Mouse (Mus musculus) embryonic facial prominence, embryonic 12.5 days (tissue): ENCODE measurements around the gene Btrc. TPM values are rescaled to one million over a fixed set of nuclear protein-coding genes. Genes with fewer than 3 reads are reported as not detected.

Experiments used
- ATAC-seq: fragments of 200-750 bp; cut with Nextera tagmentation; 2 replicates; pipeline ENCODE4 v1.8.0; 2017; ENCODE audit not compliant: insufficient number of reproducible peaks, insufficient read depth, low FRiP score, low TSS enrichment
- H3K27ac ChIP-seq: fragments of 300-500 bp; sonication (generic); 2 replicates; pipeline ENCODE4 v1.5.1; 2016; ENCODE audit warnings: mild to moderate bottlenecking
- H3K27me3 ChIP-seq: fragments of 300-500 bp; sonication (generic); 2 replicates; pipeline ENCODE4 v1.6.1; 2016; ENCODE audit warnings: mild to moderate bottlenecking, moderate library complexity
- H3K36me3 ChIP-seq: fragments of 300-500 bp; sonication (generic); 2 replicates; pipeline ENCODE4 v1.6.1; 2016; ENCODE audit warnings: mild to moderate bottlenecking
- H3K4me1 ChIP-seq: fragments of 300-500 bp; sonication (generic); 2 replicates; pipeline ENCODE4 v1.6.1; 2016
- H3K4me2 ChIP-seq: fragments of 300-500 bp; sonication (generic); replicated peaks from 2 replicates; pipeline ENCODE4 v1.6.1; 2016; ENCODE audit warnings: mild to moderate bottlenecking, moderate library complexity
- H3K4me3 ChIP-seq: fragments of 300-500 bp; sonication (generic); 2 replicates; pipeline ENCODE4 v1.5.1; 2016; ENCODE audit warnings: mild to moderate bottlenecking
- H3K9ac ChIP-seq: fragments of 300-500 bp; sonication (generic); 2 replicates; pipeline ENCODE4 v1.6.1; 2016; ENCODE audit warnings: mild to moderate bottlenecking, moderate library complexity
- H3K9me3 ChIP-seq: fragments of 300-500 bp; sonication (generic); 2 replicates; pipeline ENCODE4 v1.6.1; 2016; ENCODE audit warnings: mild to moderate bottlenecking, moderate library complexity
- WGBS: fragments of 180-500 bp; shearing (Covaris S2); methylation state at CpG from one replicate; pipeline ENCODE4 v1.1.7; 2016; 5-methylcytosine and 5-hydroxymethylcytosine counted together
- polyA plus RNA-seq: library from polyadenylated mRNA; unstranded; fragments of >200 nt; fragmentation: Nextera tagmentation; extraction: Ambion mirVana; gene quantifications from 2 replicates; pipeline ENCODE4 v1.2.1, GENCODE M21; 2016

Gene Btrc
- polyA plus RNA-seq, 1 experiment from 2014 or later = 59.4 TPM

DNA sequence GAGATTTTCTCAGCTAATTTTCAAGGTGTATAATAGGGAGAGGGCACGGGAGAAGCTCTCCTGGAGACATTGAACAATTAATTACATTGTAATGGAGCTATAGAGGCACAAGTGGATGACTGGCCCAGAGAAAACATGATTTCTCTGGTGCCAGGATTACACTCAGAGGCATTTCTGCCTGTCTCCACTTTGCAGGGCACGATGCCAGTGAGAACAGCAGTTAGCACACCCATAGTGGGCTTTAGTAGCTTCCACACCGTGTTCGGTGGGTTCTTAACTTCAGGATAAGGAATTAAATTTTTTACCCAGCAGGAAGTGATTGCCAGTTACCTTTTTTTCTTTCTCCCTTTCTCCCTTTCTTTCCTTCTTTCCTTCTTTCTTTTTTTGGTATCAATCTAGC lies 147.9 kb downstream of the Btrc start:
- 79% methylated on average over 4 of the region's 4 CpGs for WGBS
- H3K9me3 ChIP-seq = no peaks in the 10 kb centered on the region
- peaks cover 40% of the 10 kb centered on the region for H3K36me3 ChIP-seq
- no peak overlapping the region for H3K4me2 ChIP-seq
- H3K27ac ChIP-seq = no peak overlapping the region
- no peak overlapping the region for H3K4me3 ChIP-seq
- H3K27me3 ChIP-seq = no peaks in the 10 kb centered on the region
- no peaks in the 10 kb centered on the region for H3K4me1 ChIP-seq
- H3K9ac ChIP-seq = no peak overlapping the region
- no peak for ATAC-seq

DNA sequence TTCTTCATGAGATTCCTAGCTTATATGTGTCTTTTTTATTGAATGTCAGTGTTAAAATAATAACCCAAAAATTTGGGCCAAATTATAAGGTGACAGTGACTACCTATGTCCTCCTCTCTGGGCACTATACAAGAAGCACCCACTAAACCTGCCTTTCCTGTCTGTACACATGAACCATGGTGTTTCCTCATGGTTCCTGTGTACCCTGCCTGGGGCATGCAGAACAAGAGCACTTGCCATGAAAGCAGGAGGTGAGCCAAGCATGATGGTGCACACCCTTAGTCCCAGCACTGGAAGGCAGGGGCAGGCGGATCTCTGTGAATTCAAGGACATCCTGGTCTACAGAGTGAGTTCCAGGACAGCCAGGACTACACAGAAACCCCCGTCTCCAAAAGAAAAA lies 151.8 kb downstream of the Btrc start:
- WGBS = 94% methylated on average over 2 of the region's 2 CpGs

DNA sequence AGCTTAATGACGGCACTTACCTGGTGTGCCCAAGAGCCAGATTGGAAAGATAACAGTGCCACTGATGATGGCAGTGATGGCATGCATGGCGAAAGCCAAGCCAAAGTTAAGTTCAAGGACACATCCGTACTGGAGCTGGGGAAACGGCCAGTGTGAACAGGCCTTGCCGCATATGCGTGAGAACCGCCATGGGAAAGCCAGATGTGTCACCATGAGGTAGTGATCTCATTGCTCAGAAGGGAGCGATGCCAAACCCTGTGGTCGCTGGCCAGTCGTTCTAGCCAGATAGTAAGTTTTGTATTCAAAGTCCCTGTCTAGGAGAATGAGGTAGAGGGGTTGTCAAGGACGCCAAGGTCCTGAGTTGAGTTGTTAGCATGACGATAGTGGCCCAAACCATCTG lies 152.7 kb downstream of the Btrc start:
- Histone ChIP-seq H3K9ac (no peak overlapping the region), H3K4me3 (no peak overlapping the region), H3K4me2 (no peak overlapping the region), H3K9me3 (no peaks in the 10 kb centered on the region), H3K36me3 (peaks cover 70% of the 10 kb centered on the region), H3K4me1 (no peaks in the 10 kb centered on the region), H3K27me3 (no peaks in the 10 kb centered on the region), H3K27ac (no peak overlapping the region)
- no peak for ATAC-seq
- 92% methylated on average over 12 of the region's 12 CpGs for WGBS

More for the DNA sequence above, 151.8 kb downstream of the Btrc start:
- Histone ChIP-seq H3K27me3 (no peaks in the 10 kb centered on the region), H3K27ac (no peak overlapping the region), H3K4me2 (no peak overlapping the region), H3K4me1 (no peaks in the 10 kb centered on the region), H3K9me3 (no peaks in the 10 kb centered on the region), H3K4me3 (no peak overlapping the region), H3K9ac (no peak overlapping the region), H3K36me3 (peaks cover 61% of the 10 kb centered on the region)
- no peak for ATAC-seq

DNA sequence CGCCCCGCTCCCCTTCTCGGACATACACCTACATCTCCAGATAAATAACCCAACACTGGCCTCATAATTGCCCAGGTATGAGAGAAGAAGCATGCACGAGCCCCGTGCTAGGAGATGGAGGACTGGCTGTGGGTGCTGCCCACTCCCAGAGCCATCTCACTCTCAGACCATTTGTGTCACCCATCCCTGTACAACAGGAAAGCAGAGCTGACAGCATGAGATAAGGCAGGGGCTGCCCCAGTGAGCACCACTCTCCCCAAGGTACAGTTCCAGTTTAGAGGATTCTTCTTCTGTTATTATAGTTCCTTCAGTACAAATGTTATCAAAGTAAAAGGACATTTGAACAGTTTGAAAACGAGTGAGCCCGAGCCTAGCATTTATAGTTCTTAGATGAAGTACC lies 163.8 kb downstream of the Btrc start:
- Histone ChIP-seq H3K4me1 (no peaks in the 10 kb centered on the region), H3K36me3 (peaks cover 55% of the 10 kb centered on the region), H3K4me3 (no peak overlapping the region), H3K9ac (no peak overlapping the region), H3K27me3 (no peaks in the 10 kb centered on the region), H3K4me2 (no peak overlapping the region), H3K9me3 (no peaks in the 10 kb centered on the region), H3K27ac (no peak overlapping the region)
- WGBS = 84% methylated on average over 7 of the region's 7 CpGs
- ATAC-seq = no peak

DNA sequence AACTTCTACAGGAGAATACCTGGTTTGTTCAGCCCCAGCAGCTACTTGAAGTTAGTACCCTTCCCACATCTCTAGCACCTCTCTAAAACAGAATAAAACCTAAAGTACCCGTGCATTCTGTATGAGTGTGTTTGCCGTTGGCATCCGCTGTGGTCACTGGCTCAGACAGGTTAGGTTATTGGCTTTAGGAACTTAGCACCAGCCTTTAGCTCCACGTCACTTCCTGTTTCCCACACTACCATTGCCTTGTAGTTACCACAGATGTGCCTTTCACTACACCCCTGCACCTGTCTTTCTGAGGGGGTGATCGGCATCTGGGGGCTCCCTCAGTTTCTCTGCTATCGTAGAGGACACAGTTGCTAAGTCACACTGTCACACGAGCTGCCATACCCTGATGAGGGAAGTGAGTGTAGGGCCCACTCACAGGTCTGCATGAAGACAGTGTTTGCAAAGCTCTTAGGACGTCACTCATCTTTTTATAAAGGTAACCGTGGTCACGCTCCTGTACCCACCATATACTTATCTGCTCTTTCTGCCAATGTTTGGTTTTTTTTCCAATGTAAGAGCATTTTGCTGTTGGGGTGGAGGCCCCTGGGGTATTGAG lies 164.5 kb downstream of the Btrc start:
- Histone ChIP-seq H3K4me1 (no peaks in the 10 kb centered on the region), H3K4me3 (no peak overlapping the region), H3K9ac (no peak overlapping the region), H3K27ac (no peak overlapping the region), H3K36me3 (peaks cover 50% of the 10 kb centered on the region), H3K27me3 (no peaks in the 10 kb centered on the region), H3K9me3 (no peaks in the 10 kb centered on the region), H3K4me2 (no peak overlapping the region)
- 90% methylated on average over 10 of the region's 10 CpGs for WGBS
- ATAC-seq = no peak

DNA sequence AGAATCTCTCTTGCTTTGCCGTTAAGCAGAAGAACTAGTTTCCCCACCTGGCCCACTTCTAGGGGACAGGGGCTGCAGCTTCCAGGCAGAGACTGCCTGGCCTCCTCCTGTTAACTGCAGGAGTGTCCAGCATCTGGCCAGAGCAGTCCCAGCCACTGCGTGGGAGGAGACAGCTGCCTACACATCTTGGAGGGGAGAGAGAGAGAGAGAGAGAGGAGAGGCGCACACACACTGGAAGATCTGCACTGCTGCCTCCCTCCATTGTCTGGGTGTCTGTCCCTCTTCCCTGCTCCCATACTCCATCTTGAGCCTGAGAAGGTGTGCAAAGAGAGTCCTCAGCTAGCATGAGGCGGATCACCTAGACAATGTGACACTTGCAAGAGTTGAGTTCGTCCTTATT lies 165.8 kb downstream of the Btrc start:
- Histone ChIP-seq H3K9me3 (no peaks in the 10 kb centered on the region), H3K36me3 (peaks cover 44% of the 10 kb centered on the region), H3K9ac (no peak overlapping the region), H3K4me3 (no peak overlapping the region), H3K4me2 (no peak overlapping the region), H3K4me1 (no peaks in the 10 kb centered on the region), H3K27ac (no peak overlapping the region), H3K27me3 (no peaks in the 10 kb centered on the region)
- 92% methylated on average over 5 of the region's 5 CpGs for WGBS
- no peak for ATAC-seq

DNA sequence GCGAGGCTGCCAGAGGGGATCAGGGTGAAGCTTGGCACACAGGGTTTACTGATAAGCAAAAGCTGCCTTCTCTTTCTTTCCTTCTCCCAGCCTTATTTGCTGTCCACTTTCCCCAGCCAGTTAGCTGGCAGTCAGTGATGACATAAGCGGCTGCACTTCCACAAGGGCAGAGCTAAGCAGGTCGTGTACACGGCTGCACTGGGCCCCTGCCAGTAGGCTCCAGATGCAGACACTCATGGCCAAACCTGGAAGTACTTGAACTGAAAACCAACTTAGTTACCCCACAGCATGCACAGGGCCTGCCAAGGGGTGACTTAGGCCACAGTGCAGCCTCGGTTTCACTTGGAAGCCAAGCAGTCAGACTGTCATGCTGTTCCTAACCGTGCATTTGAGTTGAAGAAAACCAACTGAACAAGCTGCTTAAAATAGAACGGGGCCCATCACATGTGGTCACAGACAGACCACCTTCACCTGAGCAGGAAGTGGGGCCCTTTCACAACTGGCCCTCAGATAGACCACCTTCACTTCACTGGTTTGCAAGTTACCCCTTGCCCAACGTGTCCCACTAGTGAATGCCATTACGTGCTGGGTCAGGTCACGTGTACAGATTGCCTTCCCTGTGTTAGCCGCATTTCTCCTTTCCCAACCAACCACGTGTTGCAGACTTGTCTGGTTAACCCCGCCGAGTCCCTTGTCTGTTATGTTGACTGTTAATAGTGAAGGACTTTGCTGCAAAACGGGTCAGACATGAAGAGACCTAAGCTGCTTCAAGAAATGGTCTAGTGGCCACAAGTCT lies 166.9 kb downstream of the Btrc start:
- no peak for ATAC-seq
- Histone ChIP-seq H3K27ac (no peak overlapping the region), H3K27me3 (no peaks in the 10 kb centered on the region), H3K4me3 (no peak overlapping the region), H3K9ac (no peak overlapping the region), H3K4me2 (no peak overlapping the region), H3K9me3 (no peaks in the 10 kb centered on the region), H3K36me3 (peaks cover 36% of the 10 kb centered on the region), H3K4me1 (no peaks in the 10 kb centered on the region)
- WGBS = 82% methylated on average over 15 of the region's 15 CpGs

DNA sequence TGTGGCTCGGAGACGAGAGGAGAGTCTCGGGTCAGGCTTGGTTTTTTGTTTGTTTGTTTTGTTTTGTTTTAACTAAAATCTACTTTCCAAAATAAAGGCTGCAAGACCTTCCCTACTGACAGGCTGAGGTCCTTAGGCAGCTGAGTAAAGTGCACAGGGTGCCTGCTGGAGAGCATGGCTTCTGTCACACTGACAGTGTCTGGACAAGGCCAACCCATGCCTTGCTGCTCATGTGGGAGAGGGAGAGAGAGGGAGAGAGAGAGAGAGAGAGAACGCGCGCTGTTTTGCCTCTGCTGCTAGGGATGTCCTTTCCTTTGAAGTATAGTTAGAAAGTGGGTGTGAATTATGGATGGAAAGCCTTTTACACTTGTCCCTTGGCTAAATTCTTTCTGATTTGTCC lies 168.0 kb downstream of the Btrc start:
- H3K27ac ChIP-seq = no peak overlapping the region
- no peaks in the 10 kb centered on the region for H3K27me3 ChIP-seq
- no peaks in the 10 kb centered on the region for H3K4me1 ChIP-seq
- no peak overlapping the region for H3K9ac ChIP-seq
- H3K36me3 ChIP-seq = peaks cover 36% of the 10 kb centered on the region
- H3K4me3 ChIP-seq = no peak overlapping the region
- WGBS = 65% methylated on average over 6 of the region's 6 CpGs
- ATAC-seq = no peak
- no peak overlapping the region for H3K4me2 ChIP-seq
- no peaks in the 10 kb centered on the region for H3K9me3 ChIP-seq

DNA sequence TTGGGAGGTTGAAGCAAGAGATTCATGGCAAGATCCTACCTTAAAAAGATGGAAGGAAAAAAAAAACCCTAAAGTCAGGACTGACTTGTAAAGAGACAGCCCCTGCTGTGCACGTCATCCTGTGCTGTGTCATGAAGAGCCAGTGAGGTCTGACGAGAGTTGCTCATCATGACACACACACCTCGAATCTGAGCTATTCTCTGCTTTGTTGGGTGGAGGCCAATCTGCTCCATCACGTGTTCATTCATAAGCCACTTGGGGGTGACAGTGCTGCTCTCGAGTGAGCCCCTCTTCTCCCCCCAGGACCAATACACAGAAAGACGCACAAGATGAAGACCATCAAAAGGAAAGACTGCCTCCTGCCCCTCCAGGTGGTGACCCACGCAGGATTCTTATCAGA lies 170.1 kb downstream of the Btrc start:
- WGBS = 65% methylated on average over 7 of the region's 7 CpGs

DNA sequence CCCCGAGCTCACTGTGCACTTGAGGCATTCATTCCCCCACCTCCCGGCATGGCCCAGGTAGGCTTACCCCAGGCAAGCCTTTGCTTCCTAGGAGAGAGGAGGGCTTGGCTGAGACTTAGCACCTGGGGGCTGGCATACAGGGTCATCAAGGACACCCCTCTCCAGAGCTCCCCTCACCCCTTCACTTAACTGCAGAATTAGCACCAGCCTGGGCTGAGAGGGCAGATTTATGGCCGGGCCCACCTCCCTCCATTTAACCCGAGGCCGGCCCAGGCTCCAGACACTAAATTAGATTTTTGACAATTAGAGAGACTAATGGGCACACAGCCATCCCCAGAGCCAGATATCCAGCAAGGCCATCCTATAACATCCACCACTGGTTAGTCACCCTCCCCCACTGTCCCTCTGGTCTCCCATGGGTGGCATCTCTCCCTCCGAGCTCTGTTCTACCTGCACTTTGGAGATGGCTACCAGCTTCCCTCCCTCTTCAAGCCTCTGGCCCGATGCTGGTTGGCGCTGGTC lies 171.7 kb downstream of the Btrc start:
- Histone ChIP-seq H3K4me3 (no peak overlapping the region), H3K27me3 (peaks cover 6% of the 10 kb centered on the region), H3K9me3 (no peaks in the 10 kb centered on the region), H3K4me2 (no peak overlapping the region), H3K27ac (no peak overlapping the region), H3K36me3 (0 out of 2 replicates have a peak, but pooled peaks cover under 1% of the 10 kb centered on the region), H3K9ac (no peak overlapping the region), H3K4me1 (no peaks in the 10 kb centered on the region)
- WGBS = 80% methylated on average over 8 of the region's 8 CpGs
- ATAC-seq = no peak

More for the DNA sequence above, 170.1 kb downstream of the Btrc start:
- ATAC-seq = no peak
- no peak overlapping the region for H3K4me3 ChIP-seq
- no peak overlapping the region for H3K4me2 ChIP-seq
- no peak overlapping the region for H3K27ac ChIP-seq
- no peaks in the 10 kb centered on the region for H3K4me1 ChIP-seq
- H3K9me3 ChIP-seq = no peaks in the 10 kb centered on the region
- no peaks in the 10 kb centered on the region for H3K27me3 ChIP-seq
- H3K36me3 ChIP-seq = peaks cover 17% of the 10 kb centered on the region
- H3K9ac ChIP-seq = no peak overlapping the region

DNA sequence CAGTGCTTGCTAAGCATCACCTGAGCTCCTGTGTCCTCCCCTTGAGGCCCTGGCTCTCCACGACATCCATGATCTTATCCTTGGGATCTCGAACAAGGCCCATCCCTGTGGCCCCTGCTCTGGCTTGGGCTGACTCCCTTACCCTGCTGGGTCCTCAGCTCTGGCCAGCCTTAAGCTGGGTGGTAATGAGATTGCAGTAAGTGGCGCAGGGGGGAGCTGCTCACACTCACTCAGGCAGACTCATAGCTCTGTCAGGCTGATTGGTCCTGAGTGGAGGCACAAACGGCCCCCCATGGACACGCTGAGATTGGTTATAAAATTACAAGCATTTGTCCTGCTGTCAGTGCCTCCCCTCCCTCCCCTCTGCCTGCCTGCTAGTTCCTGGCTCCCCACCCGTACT lies 172.4 kb downstream of the Btrc start:
- ATAC-seq = no peak
- 60% methylated on average over 6 of the region's 6 CpGs for WGBS
- no peak overlapping the region for H3K9ac ChIP-seq
- no peak overlapping the region for H3K4me2 ChIP-seq
- H3K27ac ChIP-seq = no peak overlapping the region
- H3K36me3 ChIP-seq = no peaks in the 10 kb centered on the region
- no peak overlapping the region for H3K4me3 ChIP-seq
- no peaks in the 10 kb centered on the region for H3K9me3 ChIP-seq
- H3K4me1 ChIP-seq = 0 out of 2 replicates have a peak, but pooled peaks cover under 1% of the 10 kb centered on the region
- H3K27me3 ChIP-seq = peaks cover 13% of the 10 kb centered on the region

DNA sequence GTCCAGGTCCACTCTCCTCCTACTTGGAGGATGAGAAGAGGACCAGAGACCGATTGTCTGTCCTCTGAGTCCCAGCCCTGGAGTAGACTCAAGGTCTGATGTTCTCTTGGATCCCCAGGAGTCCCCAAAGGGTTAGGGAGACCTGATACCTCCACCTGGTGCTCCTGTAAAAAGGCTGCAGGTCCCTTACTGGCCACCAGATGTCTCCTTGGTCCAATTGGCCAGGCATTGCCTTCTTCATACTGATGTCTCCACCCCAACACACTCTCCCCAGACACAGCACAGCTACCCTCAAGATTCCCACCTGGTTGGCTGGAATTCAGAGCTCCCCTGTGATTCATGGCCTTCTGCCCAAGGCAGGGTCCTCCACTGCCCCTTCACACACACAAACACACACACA lies 174.0 kb downstream of the Btrc start:
- no peak overlapping the region for H3K4me3 ChIP-seq
- ATAC-seq = no peak
- H3K9ac ChIP-seq = no peak overlapping the region
- H3K27me3 ChIP-seq = peaks cover 28% of the 10 kb centered on the region
- no peaks in the 10 kb centered on the region for H3K9me3 ChIP-seq
- H3K36me3 ChIP-seq = no peaks in the 10 kb centered on the region
- H3K4me1 ChIP-seq = 0 out of 2 replicates have a peak, but pooled peaks cover 9% of the 10 kb centered on the region
- H3K4me2 ChIP-seq = no peak overlapping the region
- 32% methylated on average over 1 of the region's 1 CpGs for WGBS
- no peak overlapping the region for H3K27ac ChIP-seq
